Mouse (Mus musculus): ENCODE results near the gene Ensa. TPM values are rescaled to one million over a fixed set of nuclear protein-coding genes. Genes with fewer than 3 reads are reported as not detected.
"Not testable (repeated sequence)": the region's sequence is repeated elsewhere in the genome, so short reads cannot be mapped to it uniquely, and the experiment has no call there.

Gene Ensa
- polyA plus RNA-seq, 1 experiment from 2014 or later: 103 TPM

DNA sequence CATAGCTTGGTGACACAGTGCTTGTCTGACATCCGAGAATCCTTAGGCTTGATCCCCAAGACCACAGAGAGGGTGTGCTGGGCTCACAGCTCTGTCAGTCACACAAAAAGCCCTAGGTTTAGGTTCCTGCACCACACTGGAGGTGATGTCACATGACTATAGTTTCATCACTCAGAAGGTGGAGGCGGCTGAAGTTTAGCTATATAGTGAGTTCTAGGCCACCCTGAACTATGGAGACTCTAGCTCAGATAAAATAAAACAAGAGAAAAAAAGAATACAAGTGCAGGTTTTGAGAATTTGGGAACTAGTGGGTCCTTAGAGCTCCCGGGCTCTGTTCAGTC is 26.2 kb downstream of the Ensa start:
- 90% methylated on average over 3 of the region's 3 CpGs for WGBS
- Histone ChIP-seq H3K4me2 (ENCODE audit: low read length) (no peak overlapping the region), H3K4me1 (ENCODE audit: control insufficient read depth, insufficient read depth, low read length) (no peaks in the 10 kb centered on the region), H3K27me3 (ENCODE audit: control insufficient read depth, insufficient read depth, low read length) (no peaks in the 10 kb centered on the region), H3K4me3 (replicated peaks; ENCODE audit: low read depth, low read length) (no peak overlapping the region), H3K9me3 (ENCODE audit: control insufficient read depth, low read length) (no peaks in the 10 kb centered on the region), H3K36me3 (ENCODE audit: control insufficient read depth, insufficient read depth, low read length) (no peaks in the 10 kb centered on the region), H3K9ac (replicated peaks; ENCODE audit: low read length) (no peak overlapping the region), H3K27ac (replicated peaks; ENCODE audit: low read depth, low read length) (no peak overlapping the region)
- ATAC-seq (ENCODE audit: low FRiP score, low TSS enrichment) (no peak), DNase-seq (no peak)

DNA sequence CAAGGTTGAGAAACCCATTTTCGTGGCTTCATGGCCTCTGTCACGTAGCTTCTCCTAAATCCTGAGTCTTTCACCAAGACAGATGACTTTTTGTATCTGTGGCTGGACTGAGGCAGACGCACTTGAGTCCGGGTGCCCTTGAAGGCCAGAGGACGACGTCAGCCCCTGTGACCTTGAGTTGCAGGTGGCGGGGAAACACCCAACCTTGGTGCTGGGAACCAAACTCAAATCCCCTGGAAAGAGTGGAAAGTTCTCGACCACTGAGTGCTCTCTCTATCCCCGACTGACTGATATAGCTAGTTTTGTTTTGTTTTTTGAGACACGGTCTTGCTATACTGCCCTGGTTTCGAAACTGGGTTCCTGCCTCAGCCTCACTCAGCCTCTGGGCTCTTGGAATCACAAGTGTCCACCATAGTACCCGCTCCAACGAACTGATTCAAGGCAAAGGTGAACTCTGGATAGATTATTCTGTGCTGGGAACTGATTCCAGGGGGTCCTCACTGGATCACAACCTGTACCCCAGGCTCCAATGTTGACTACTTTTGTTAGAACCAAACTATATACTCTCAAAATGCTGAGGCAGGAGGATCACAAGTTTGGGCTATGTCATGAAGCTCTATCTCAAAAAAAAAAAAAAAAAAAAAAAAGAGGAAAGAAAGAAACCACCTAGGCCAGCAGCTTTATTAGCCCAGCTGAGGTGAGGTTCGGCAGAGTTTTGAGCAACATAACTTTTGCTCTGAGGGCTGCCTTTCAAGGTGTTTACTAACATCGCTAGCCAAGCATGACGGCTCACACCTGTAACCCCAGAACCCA is 26.8 kb downstream of the Ensa start:
- no peak overlapping the region for H3K27ac ChIP-seq (replicated peaks; ENCODE audit: low read depth, low read length)
- H3K36me3 ChIP-seq (ENCODE audit: control insufficient read depth, insufficient read depth, low read length): no peaks in the 10 kb centered on the region
- no peaks in the 10 kb centered on the region for H3K27me3 ChIP-seq (ENCODE audit: control insufficient read depth, insufficient read depth, low read length)
- H3K9ac ChIP-seq (replicated peaks; ENCODE audit: low read length): no peak overlapping the region
- no peak for ATAC-seq (ENCODE audit: low FRiP score, low TSS enrichment)
- no peaks in the 10 kb centered on the region for H3K4me1 ChIP-seq (ENCODE audit: control insufficient read depth, insufficient read depth, low read length)
- H3K9me3 ChIP-seq (ENCODE audit: control insufficient read depth, low read length): no peaks in the 10 kb centered on the region
- H3K4me2 ChIP-seq (ENCODE audit: low read length): no peak overlapping the region
- no peak overlapping the region for H3K4me3 ChIP-seq (replicated peaks; ENCODE audit: low read depth, low read length)
- 89% methylated on average over 16 of the region's 16 CpGs for WGBS
- no peak for DNase-seq

DNA sequence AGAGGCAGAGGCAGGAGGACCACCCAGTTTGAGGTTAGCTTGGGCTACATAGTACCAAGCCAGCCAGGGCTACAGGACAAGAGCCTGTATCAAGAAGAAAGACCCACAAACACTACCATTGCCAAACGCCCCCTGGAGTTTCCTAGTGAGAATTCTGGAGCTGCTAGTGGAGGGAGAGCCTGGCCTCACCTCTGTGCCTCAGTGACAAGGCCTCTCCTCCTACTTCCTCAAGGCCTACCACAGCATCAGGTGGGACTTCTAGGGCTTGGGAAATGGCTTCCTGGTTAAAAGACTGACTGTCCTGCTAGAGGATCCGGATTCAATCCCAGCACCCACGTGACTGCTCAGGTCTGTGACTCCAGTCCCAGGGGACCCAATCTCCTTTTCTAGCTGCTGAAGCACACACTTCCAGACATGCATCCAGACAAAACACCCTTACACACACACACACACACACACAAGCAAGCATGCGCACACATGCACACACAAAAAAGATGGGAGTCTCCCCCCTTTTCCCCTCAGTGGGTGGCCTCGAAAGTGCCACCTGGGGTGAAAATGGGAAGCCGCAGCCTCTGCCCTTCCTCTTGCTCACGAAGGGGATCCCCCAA is 27.5 kb downstream of the Ensa start:
- H3K9ac ChIP-seq (replicated peaks; ENCODE audit: low read length): no peak overlapping the region
- H3K36me3 ChIP-seq (ENCODE audit: control insufficient read depth, insufficient read depth, low read length): no peaks in the 10 kb centered on the region
- H3K4me2 ChIP-seq (ENCODE audit: low read length): no peak overlapping the region
- H3K27ac ChIP-seq (replicated peaks; ENCODE audit: low read depth, low read length): no peak overlapping the region
- H3K4me3 ChIP-seq (replicated peaks; ENCODE audit: low read depth, low read length): no peak overlapping the region
- no peaks in the 10 kb centered on the region for H3K27me3 ChIP-seq (ENCODE audit: control insufficient read depth, insufficient read depth, low read length)
- H3K4me1 ChIP-seq (ENCODE audit: control insufficient read depth, insufficient read depth, low read length): no peaks in the 10 kb centered on the region
- 55% methylated on average over 7 of the region's 7 CpGs for WGBS
- no peak for ATAC-seq (ENCODE audit: low FRiP score, low TSS enrichment)
- no peaks in the 10 kb centered on the region for H3K9me3 ChIP-seq (ENCODE audit: control insufficient read depth, low read length)
- DNase-seq: no peak

DNA sequence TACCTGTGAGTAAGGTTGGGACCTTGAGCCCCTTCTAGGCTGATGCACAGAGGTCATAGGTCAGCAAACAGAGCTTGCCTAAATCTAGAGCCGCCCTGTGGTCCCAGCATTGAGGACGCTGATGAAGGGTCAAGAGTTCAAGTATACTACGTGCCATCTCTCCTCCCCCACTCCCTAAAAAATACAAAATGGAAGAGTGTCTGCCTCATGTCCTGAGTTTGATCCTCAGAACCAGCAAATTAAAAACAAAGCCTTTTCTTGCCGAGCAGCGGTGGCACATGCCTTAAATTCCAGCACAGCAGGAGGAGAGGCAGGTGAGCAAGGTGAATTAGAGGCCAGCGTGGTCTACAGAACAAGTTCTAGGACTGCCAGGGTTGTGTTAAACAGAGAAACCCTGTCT is 28.1 kb downstream of the Ensa start:
- no peaks in the 10 kb centered on the region for H3K36me3 ChIP-seq (ENCODE audit: control insufficient read depth, insufficient read depth, low read length)
- H3K9ac ChIP-seq (replicated peaks; ENCODE audit: low read length): no peak overlapping the region
- DNase-seq: no peak
- no peaks in the 10 kb centered on the region for H3K9me3 ChIP-seq (ENCODE audit: control insufficient read depth, low read length)
- no peak overlapping the region for H3K4me2 ChIP-seq (ENCODE audit: low read length)
- 16% methylated on average over 6 of the region's 6 CpGs for WGBS
- H3K4me1 ChIP-seq (ENCODE audit: control insufficient read depth, insufficient read depth, low read length): peaks cover 4% of the 10 kb centered on the region; the same call in 1 of the 2 replicates
- H3K27me3 ChIP-seq (ENCODE audit: control insufficient read depth, insufficient read depth, low read length): no peaks in the 10 kb centered on the region
- ATAC-seq (ENCODE audit: low FRiP score, low TSS enrichment): no peak
- no peak overlapping the region for H3K4me3 ChIP-seq (replicated peaks; ENCODE audit: low read depth, low read length)
- no peak overlapping the region for H3K27ac ChIP-seq (replicated peaks; ENCODE audit: low read depth, low read length)

DNA sequence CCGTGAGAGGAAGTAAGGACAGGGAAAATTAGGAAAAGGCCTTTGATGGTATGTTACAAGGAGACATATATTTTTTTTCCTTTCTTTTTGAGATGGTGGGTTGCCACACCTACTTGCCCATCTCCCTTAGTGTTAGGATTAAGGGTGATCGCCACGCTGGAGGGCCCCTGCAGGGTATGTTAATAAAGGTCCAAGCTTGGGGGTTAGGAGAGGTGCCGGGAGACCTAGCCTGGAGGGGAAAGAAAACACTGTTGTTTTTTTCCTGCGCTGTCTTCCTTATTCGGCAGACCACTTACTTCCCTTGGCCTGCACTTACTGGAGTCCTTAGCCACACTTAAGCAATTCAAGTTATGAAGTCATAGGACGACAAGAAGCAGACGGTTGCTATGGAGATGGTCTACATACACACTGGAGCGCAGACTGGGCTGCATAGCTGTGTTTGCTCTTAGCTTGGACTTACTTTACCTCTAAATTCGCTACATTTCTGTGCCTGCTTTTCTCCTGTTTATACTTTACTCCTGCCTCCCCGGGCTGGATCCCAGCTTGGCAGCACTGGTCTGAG is 28.8 kb downstream of the Ensa start:
- Histone ChIP-seq H3K9ac (replicated peaks; ENCODE audit: low read length) (no peak overlapping the region; the same call in 1 of the 2 replicates), H3K4me2 (ENCODE audit: low read length) (no peak overlapping the region), H3K4me1 (ENCODE audit: control insufficient read depth, insufficient read depth, low read length) (peaks cover 4% of the 10 kb centered on the region; the same call in 1 of the 2 replicates), H3K27me3 (ENCODE audit: control insufficient read depth, insufficient read depth, low read length) (no peaks in the 10 kb centered on the region), H3K36me3 (ENCODE audit: control insufficient read depth, insufficient read depth, low read length) (no peaks in the 10 kb centered on the region), H3K27ac (replicated peaks; ENCODE audit: low read depth, low read length) (no peak overlapping the region), H3K9me3 (ENCODE audit: control insufficient read depth, low read length) (no peaks in the 10 kb centered on the region), H3K4me3 (replicated peaks; ENCODE audit: low read depth, low read length) (no peak overlapping the region)
- ATAC-seq (ENCODE audit: low FRiP score, low TSS enrichment) (no peak), DNase-seq (peak; percentile 48)
- WGBS: 20% methylated on average over 11 of the region's 11 CpGs

DNA sequence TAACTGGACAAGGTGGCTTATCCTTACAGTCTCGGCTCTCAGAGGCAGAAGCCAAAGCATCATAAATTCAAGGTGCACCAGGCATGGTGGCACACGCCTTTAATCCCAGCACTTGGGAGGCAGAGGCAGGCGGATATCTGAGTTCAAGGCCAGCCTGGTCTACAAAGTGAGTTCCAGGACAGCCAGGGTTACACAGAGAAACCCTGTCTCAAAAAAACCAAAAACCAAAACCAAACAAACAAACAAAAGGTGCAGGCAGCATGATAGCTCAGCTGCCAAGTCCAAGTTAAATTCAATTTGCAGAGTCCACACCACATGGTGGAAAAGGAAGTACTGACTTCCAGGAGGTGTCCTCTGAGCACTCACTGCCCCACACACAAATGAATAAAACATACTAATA is 29.6 kb downstream of the Ensa start:
- H3K9ac ChIP-seq (replicated peaks; ENCODE audit: low read length); H3K4me2 ChIP-seq (ENCODE audit: low read length); DNase-seq; H3K27me3 ChIP-seq (ENCODE audit: control insufficient read depth, insufficient read depth, low read length); H3K4me3 ChIP-seq (replicated peaks; ENCODE audit: low read depth, low read length); H3K36me3 ChIP-seq (ENCODE audit: control insufficient read depth, insufficient read depth, low read length); ATAC-seq (ENCODE audit: low FRiP score, low TSS enrichment); H3K9me3 ChIP-seq (ENCODE audit: control insufficient read depth, low read length); H3K27ac ChIP-seq (replicated peaks; ENCODE audit: low read depth, low read length); H3K4me1 ChIP-seq (ENCODE audit: control insufficient read depth, insufficient read depth, low read length): not testable (repeated sequence)
- 95% methylated on average over 3 of the region's 3 CpGs for WGBS

DNA sequence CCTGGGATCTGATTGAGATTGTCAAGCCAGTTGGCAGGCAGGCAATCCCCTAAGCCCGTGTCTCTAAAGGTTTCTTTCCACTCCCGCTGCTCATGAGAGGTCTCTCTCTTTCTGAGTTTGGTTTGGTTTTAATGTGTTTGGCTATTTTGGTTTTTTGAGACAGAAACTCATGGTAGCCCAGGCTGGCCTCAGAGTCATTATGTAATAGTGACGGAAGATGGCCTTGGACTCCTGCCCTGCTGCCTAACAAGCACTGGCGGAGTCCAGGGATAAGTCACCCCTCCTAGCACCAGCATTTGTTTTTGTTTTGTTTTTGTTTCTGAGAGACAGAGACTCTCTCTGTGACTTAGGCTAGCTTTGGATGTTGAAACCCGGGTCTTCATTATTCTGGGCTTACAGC is 30.6 kb downstream of the Ensa start:
- Histone ChIP-seq H3K4me3 (replicated peaks; ENCODE audit: low read depth, low read length) (no peak overlapping the region), H3K4me1 (ENCODE audit: control insufficient read depth, insufficient read depth, low read length) (peaks cover 8% of the 10 kb centered on the region), H3K9me3 (ENCODE audit: control insufficient read depth, low read length) (no peaks in the 10 kb centered on the region), H3K27ac (replicated peaks; ENCODE audit: low read depth, low read length) (no peak overlapping the region), H3K4me2 (ENCODE audit: low read length) (no peak overlapping the region), H3K27me3 (ENCODE audit: control insufficient read depth, insufficient read depth, low read length) (no peaks in the 10 kb centered on the region), H3K36me3 (ENCODE audit: control insufficient read depth, insufficient read depth, low read length) (peaks cover under 1% of the 10 kb centered on the region; the same call in 1 of the 2 replicates), H3K9ac (replicated peaks; ENCODE audit: low read length) (no peak overlapping the region)
- DNase-seq (no peak), ATAC-seq (ENCODE audit: low FRiP score, low TSS enrichment) (no peak)
- 86% methylated on average over 5 of the region's 5 CpGs for WGBS

DNA sequence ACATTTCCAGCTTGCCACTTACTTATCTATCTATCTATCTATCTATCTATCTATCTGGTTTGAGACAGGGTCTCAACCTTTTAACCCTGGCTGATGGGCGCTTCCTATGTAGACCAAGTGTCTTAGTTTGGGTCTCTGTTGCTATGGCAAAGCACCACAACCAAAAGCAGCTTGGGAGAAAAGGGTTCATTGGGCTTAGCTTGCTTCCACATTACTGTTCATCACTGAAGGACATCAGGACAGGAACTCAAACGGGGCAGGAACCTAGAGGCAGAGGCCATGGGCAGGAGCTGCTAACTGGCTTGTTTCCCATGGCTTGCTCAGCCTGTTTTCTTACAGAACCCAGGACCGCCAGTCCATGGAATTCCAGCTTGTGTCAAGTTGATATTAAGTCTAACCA is 32.3 kb downstream of the Ensa start:
- no peak overlapping the region for H3K27ac ChIP-seq (replicated peaks; ENCODE audit: low read depth, low read length)
- WGBS: 85% methylated on average over 3 of the region's 3 CpGs
- no peak overlapping the region for H3K4me2 ChIP-seq (ENCODE audit: low read length)
- DNase-seq: no peak
- no peak overlapping the region for H3K9ac ChIP-seq (replicated peaks; ENCODE audit: low read length)
- no peak for ATAC-seq (ENCODE audit: low FRiP score, low TSS enrichment)
- no peaks in the 10 kb centered on the region for H3K9me3 ChIP-seq (ENCODE audit: control insufficient read depth, low read length)
- peaks cover 24% of the 10 kb centered on the region for H3K4me1 ChIP-seq (ENCODE audit: control insufficient read depth, insufficient read depth, low read length)
- no peaks in the 10 kb centered on the region for H3K27me3 ChIP-seq (ENCODE audit: control insufficient read depth, insufficient read depth, low read length)
- H3K4me3 ChIP-seq (replicated peaks; ENCODE audit: low read depth, low read length): no peak overlapping the region
- peaks cover 16% of the 10 kb centered on the region for H3K36me3 ChIP-seq (ENCODE audit: control insufficient read depth, insufficient read depth, low read length)
